Mouse (Mus musculus) frontal cortex, postnatal 36 days (tissue): ENCODE results near the gene Gm16181.
"Not testable (repeated sequence)": the region's sequence is repeated elsewhere in the genome, so short reads cannot be mapped to it uniquely, and the experiment has no call there.

Source experiments
- DNase-seq, 2 experiments: peaks; one replicate each; pipeline ENCODE4 v3.0.0; 2022; ENCODE audit warnings: low spot score in 2 of 2

Gm16181 gene

GRCm38 (mm10) chr17:35232659-35233058, 12.0 kb downstream of the Gm16181 start:
- DNase-seq, result no peak

GRCm38 (mm10) chr17:35233114-35233980, 12.7 kb downstream of the Gm16181 start, which contains the start of gene Atp6v1g2:
Atp6v1g2 (plus strand) TSS chr17:35233660.
- no peak for DNase-seq

- DNase-seq, result not testable (repeated sequence)
Measured at GRCm38 (mm10) chr17:35234090-35234489, 13.5 kb downstream of the Gm16181 start.

- no peak for DNase-seq
Measured at GRCm38 (mm10) chr17:35234903-35235302, 14.3 kb downstream of the Gm16181 start.

- peak; percentile 89 to 94 for DNase-seq
Measured at GRCm38 (mm10) chr17:35235614-35236389, 15.2 kb downstream of the Gm16181 start, which contains the start of gene Nfkbil1. Nfkbil1 (minus strand) TSS chr17:35235792.

- peak; percentile 99 to 100 for DNase-seq
Measured at GRCm38 (mm10) chr17:35236390-35236746, 15.7 kb downstream of the Gm16181 start.

GRCm38 (mm10) chr17:35236996-35237395, 16.4 kb downstream of the Gm16181 start:
- DNase-seq, result no peak

GRCm38 (mm10) chr17:35237504-35237903, 16.9 kb downstream of the Gm16181 start:
- no peak for DNase-seq

GRCm38 (mm10) chr17:35239700-35240099, 19.1 kb downstream of the Gm16181 start:
- no peak for DNase-seq

- DNase-seq, result no peak
Measured at GRCm38 (mm10) chr17:35240384-35241304, 20.0 kb downstream of the Gm16181 start.

- peak; percentile 97 to 98 for DNase-seq
Measured at GRCm38 (mm10) chr17:35241305-35242014, 20.8 kb downstream of the Gm16181 start, which contains the start of gene Ddx39b. Ddx39b (plus strand) TSS chr17:35241746.

- DNase-seq, result no peak
Measured at GRCm38 (mm10) chr17:35242015-35242941, 21.6 kb downstream of the Gm16181 start.

- DNase-seq, result peak; percentile 42 to 67
Measured at GRCm38 (mm10) chr17:35243086-35243485, 22.5 kb downstream of the Gm16181 start.

- DNase-seq, result no peak
Measured at GRCm38 (mm10) chr17:35244999-35245398, 24.4 kb downstream of the Gm16181 start.

GRCm38 (mm10) chr17:35245731-35246623, 25.3 kb downstream of the Gm16181 start:
- DNase-seq, result no peak

GRCm38 (mm10) chr17:35247144-35247543, 26.5 kb downstream of the Gm16181 start:
- no peak for DNase-seq

GRCm38 (mm10) chr17:35248986-35249385, 28.4 kb downstream of the Gm16181 start:
- DNase-seq, result no peak

- no peak for DNase-seq
Measured at GRCm38 (mm10) chr17:35249451-35250197, 29.0 kb downstream of the Gm16181 start.
